Mouse (Mus musculus) kidney, adult 2 months (tissue): ENCODE measurements at regions not wholly inside any gene's neighbourhood (a gene's known extent, or its start where the extent isn't known, plus 50 kb on each side); places are given as distances from the start of the nearest gene placed in this dataset.

Experiments
- CTCF ChIP-seq: fragments of 200-500 bp; conservative IDR thresholded peaks from 2 replicates; pipeline ENCODE4 v1.5.1; 2011; ENCODE audit warnings: low read depth, mild to moderate bottlenecking, control low read depth, low read length, moderate library complexity, mixed read lengths; ENCODE audit not compliant: insufficient read depth, insufficient read length
- POLR2A ChIP-seq: fragments of 200-500 bp; IDR thresholded peaks from one replicate; pipeline ENCODE4 v1.6.1; 2011; ENCODE audit warnings: low read depth, low read length, control low read depth

DNA sequence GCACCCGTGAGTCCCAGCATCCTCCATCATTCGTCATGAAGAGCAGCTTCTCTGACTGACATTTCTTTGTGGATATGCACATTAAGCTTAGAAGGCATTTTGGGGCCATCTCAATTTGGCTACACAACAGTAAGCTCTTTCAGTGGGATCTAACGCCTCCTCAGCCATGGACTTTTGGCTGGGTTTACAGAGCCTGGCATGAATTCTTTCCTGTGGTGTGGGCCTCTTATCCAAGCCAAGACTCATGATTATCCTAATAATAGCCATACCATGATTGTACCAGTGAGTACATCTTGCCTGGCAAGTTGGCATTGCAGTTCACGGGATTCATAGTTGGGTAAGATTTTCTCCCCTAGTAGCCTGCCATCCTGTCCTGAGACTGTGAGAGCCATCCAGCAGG lies 126.3 kb downstream of the Dhrs2 start:
- no peak for TF ChIP-seq POLR2A
- no peak for TF ChIP-seq CTCF
